Mouse (Mus musculus): ENCODE measurements at regions not wholly inside any gene's neighbourhood (a gene's known extent, or its start where the extent isn't known, plus 50 kb on each side); places are given as distances from the start of the nearest gene placed in this dataset.
A peak's percentile ranks its signal among the peaks of the same experiment; 100 is the strongest.

- no peak overlapping the region for H3K9ac ChIP-seq (ENCODE audit: low read depth, low read length)
- no peak overlapping the region for H3K27ac ChIP-seq (ENCODE audit: low read depth, low read length)
- WGBS, result 79% methylated on average over 4 of the region's 4 CpGs
- H3K36me3 ChIP-seq (ENCODE audit: control insufficient read depth, insufficient read depth, low read length), result no peaks in the 10 kb centered on the region
- no peak for DNase-seq (ENCODE audit: low spot score)
- no peaks in the 10 kb centered on the region for H3K27me3 ChIP-seq (replicated peaks; ENCODE audit: control insufficient read depth, insufficient read depth, low read length)
- no peaks in the 10 kb centered on the region for H3K9me3 ChIP-seq (ENCODE audit: control insufficient read depth, low read length)
- ATAC-seq (replicated peaks; ENCODE audit: low FRiP score), result no peak
- no peaks in the 10 kb centered on the region for H3K4me1 ChIP-seq (replicated peaks; ENCODE audit: control insufficient read depth, insufficient read depth, low read length)
- no peak overlapping the region for H3K4me2 ChIP-seq
- no peak overlapping the region for H3K4me3 ChIP-seq (ENCODE audit: low read depth, low read length)
These were observed 223.7 kb downstream of the Lyplal1 start for GRCm38 (mm10) chr1:185893421-185893820.

GRCm38 (mm10) chr1:185898475-185898874 is 218.6 kb downstream of the Lyplal1 start:
- H3K9me3 ChIP-seq (ENCODE audit: control insufficient read depth, low read length), result no peaks in the 10 kb centered on the region
- 54% methylated on average over 9 of the region's 9 CpGs for WGBS

DNA sequence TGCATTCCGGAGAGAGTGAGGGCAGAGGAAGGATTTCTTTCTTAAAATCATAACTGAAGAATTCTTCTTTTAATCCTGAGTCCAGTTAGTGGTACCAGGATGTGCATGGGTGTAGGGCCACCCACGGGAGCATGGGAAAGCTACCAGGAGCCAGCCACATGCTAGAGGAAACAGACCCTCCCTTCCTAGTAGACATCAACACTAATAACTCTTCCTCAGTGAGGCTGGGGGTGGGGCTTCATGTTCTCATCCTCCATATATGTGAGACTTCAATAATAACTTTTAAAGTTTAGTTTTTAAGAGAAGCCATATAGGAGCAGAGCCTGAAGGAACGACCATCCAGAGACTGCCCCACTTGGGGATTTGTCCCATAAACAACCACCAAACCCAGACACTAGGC is 216.8 kb downstream of the Lyplal1 start:
- H3K4me1 ChIP-seq (replicated peaks; ENCODE audit: control insufficient read depth, insufficient read depth, low read length), result no peaks in the 10 kb centered on the region
- no peak overlapping the region for H3K9ac ChIP-seq (ENCODE audit: low read depth, low read length)
- ATAC-seq (replicated peaks; ENCODE audit: low FRiP score) (no peak), DNase-seq (ENCODE audit: low spot score) (no peak)
- H3K36me3 ChIP-seq (ENCODE audit: control insufficient read depth, insufficient read depth, low read length), result no peaks in the 10 kb centered on the region
- no peak overlapping the region for H3K4me3 ChIP-seq (ENCODE audit: low read depth, low read length)
- no peak overlapping the region for H3K27ac ChIP-seq (ENCODE audit: low read depth, low read length)
- no peak overlapping the region for H3K4me2 ChIP-seq
- no peaks in the 10 kb centered on the region for H3K27me3 ChIP-seq (replicated peaks; ENCODE audit: control insufficient read depth, insufficient read depth, low read length)
- H3K9me3 ChIP-seq (ENCODE audit: control insufficient read depth, low read length), result no peaks in the 10 kb centered on the region
- WGBS, result 76% methylated on average over 3 of the region's 3 CpGs

More at GRCm38 (mm10) chr1:185898475-185898874, 218.6 kb downstream of the Lyplal1 start:
- H3K27me3 ChIP-seq (replicated peaks; ENCODE audit: control insufficient read depth, insufficient read depth, low read length), result no peaks in the 10 kb centered on the region
- ATAC-seq (replicated peaks; ENCODE audit: low FRiP score), result no peak
- H3K36me3 ChIP-seq (ENCODE audit: control insufficient read depth, insufficient read depth, low read length), result no peaks in the 10 kb centered on the region
- H3K4me3 ChIP-seq (ENCODE audit: low read depth, low read length), result no peak overlapping the region
- H3K9ac ChIP-seq (ENCODE audit: low read depth, low read length), result no peak overlapping the region
- no peak for DNase-seq (ENCODE audit: low spot score)
- H3K4me1 ChIP-seq (replicated peaks; ENCODE audit: control insufficient read depth, insufficient read depth, low read length), result no peaks in the 10 kb centered on the region
- no peak overlapping the region for H3K27ac ChIP-seq (ENCODE audit: low read depth, low read length)
- no peak overlapping the region for H3K4me2 ChIP-seq

DNA sequence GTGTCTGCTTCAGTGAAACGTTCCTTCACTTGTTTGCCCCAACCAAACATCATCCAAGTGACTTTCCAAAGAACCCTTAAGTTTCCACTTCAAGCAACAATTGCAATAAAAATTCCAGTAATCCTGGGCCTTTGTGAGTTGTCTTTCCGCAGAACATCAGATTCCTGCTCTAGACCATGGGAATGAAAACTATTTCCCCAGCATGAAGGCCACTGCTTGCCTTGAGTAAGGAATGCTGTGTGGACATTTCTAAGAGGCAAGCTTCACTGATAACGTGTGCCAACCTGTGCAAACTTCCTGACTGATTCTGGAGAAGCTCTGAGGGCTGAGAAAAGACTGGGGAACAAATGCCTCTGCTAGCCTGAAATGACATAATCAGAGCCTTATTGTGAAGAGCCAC is 214.7 kb downstream of the Lyplal1 start:
- Histone ChIP-seq H3K9me3 (ENCODE audit: control insufficient read depth, low read length) (no peaks in the 10 kb centered on the region), H3K4me1 (replicated peaks; ENCODE audit: control insufficient read depth, insufficient read depth, low read length) (no peaks in the 10 kb centered on the region), H3K9ac (ENCODE audit: low read depth, low read length) (no peak overlapping the region), H3K4me3 (ENCODE audit: low read depth, low read length) (no peak overlapping the region), H3K36me3 (ENCODE audit: control insufficient read depth, insufficient read depth, low read length) (no peaks in the 10 kb centered on the region), H3K27me3 (replicated peaks; ENCODE audit: control insufficient read depth, insufficient read depth, low read length) (no peaks in the 10 kb centered on the region), H3K4me2 (no peak overlapping the region), H3K27ac (ENCODE audit: low read depth, low read length) (no peak overlapping the region)
- DNase-seq (ENCODE audit: low spot score) (no peak), ATAC-seq (replicated peaks; ENCODE audit: low FRiP score) (no peak)
- 76% methylated on average over 3 of the region's 3 CpGs for WGBS

DNA sequence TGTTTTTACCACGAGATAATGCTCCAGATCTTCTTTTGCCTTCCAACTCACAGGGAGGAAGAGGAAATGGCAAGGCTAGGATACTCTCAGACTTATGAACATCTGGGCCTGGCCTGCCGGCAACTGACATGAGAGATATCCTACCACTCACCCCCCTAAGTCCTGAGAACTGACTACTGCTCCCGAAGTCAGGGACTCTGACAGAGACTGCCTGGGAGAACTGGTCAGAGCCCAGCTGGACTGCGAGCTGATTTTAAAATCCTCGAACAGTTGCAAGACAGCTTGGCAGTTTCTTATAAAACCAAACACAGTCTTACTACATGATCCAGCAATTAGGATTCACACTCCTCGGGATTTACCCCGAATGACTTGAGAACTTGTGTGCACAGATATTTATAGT is 211.4 kb downstream of the Lyplal1 start:
- no peak overlapping the region for H3K4me3 ChIP-seq (ENCODE audit: low read depth, low read length)
- H3K9ac ChIP-seq (ENCODE audit: low read depth, low read length), result no peak overlapping the region
- H3K4me1 ChIP-seq (replicated peaks; ENCODE audit: control insufficient read depth, insufficient read depth, low read length), result no peaks in the 10 kb centered on the region
- no peak overlapping the region for H3K4me2 ChIP-seq
- DNase-seq (ENCODE audit: low spot score) (no peak), ATAC-seq (replicated peaks; ENCODE audit: low FRiP score) (0 out of 2 replicates have a peak, but pooled peaks have one; percentile 48)
- no peaks in the 10 kb centered on the region for H3K36me3 ChIP-seq (ENCODE audit: control insufficient read depth, insufficient read depth, low read length)
- H3K9me3 ChIP-seq (ENCODE audit: control insufficient read depth, low read length), result no peaks in the 10 kb centered on the region
- no peak overlapping the region for H3K27ac ChIP-seq (ENCODE audit: low read depth, low read length)
- 44% methylated on average over 7 of the region's 7 CpGs for WGBS
- no peaks in the 10 kb centered on the region for H3K27me3 ChIP-seq (replicated peaks; ENCODE audit: control insufficient read depth, insufficient read depth, low read length)

DNA sequence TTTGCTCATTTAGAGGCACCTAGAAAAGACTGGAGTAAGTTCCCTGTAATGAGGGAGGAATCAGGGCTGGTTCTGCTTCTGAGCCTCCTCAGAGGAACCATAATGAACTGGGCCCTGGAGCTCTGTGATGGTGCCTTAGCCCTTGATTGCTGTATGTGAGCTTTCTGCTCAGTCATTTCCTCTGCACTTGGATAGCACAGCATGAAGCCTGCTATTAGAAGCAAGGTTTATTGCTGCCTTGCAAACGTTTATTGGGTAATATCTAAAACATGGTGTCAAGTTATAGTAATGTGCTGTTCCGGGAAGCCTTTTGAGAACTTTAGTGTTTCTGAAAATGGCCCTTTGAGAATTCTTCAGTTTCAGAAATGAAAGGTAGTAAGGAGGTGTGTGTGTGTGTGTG is 201.5 kb downstream of the Lyplal1 start:
- H3K9me3 ChIP-seq (ENCODE audit: control insufficient read depth, low read length), result no peaks in the 10 kb centered on the region
- ATAC-seq (replicated peaks; ENCODE audit: low FRiP score) (no peak), DNase-seq (ENCODE audit: low spot score) (no peak)
- H3K4me1 ChIP-seq (replicated peaks; ENCODE audit: control insufficient read depth, insufficient read depth, low read length), result no peaks in the 10 kb centered on the region
- H3K27me3 ChIP-seq (replicated peaks; ENCODE audit: control insufficient read depth, insufficient read depth, low read length), result no peaks in the 10 kb centered on the region
- H3K9ac ChIP-seq (ENCODE audit: low read depth, low read length), result no peak overlapping the region
- H3K27ac ChIP-seq (ENCODE audit: low read depth, low read length), result no peak overlapping the region
- no peaks in the 10 kb centered on the region for H3K36me3 ChIP-seq (ENCODE audit: control insufficient read depth, insufficient read depth, low read length)
- 71% methylated on average over 2 of the region's 2 CpGs for WGBS
- no peak overlapping the region for H3K4me3 ChIP-seq (ENCODE audit: low read depth, low read length)
- H3K4me2 ChIP-seq, result no peak overlapping the region

DNA sequence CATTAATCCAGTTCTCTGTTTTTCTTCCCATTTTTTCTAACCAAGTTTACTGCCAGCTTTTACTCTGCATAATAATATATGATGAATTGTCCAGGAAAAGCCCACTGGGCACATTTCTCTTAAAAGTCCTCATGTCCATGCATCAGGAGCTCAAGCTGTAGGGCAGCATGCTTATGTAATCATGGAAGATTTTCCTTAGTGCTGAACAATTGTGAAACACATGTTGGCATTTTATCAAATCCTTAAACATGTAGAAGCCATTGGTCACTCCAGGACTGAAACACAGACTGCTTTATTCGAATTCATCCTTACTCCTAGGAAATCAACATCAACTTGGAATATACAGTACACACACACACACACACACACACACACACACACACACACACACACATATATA is 198.4 kb downstream of the Lyplal1 start:
- no peaks in the 10 kb centered on the region for H3K27me3 ChIP-seq (replicated peaks; ENCODE audit: control insufficient read depth, insufficient read depth, low read length)
- H3K4me3 ChIP-seq (ENCODE audit: low read depth, low read length), result no peak overlapping the region
- ATAC-seq (replicated peaks; ENCODE audit: low FRiP score) (no peak), DNase-seq (ENCODE audit: low spot score) (no peak)
- H3K36me3 ChIP-seq (ENCODE audit: control insufficient read depth, insufficient read depth, low read length), result no peaks in the 10 kb centered on the region
- no peak overlapping the region for H3K9ac ChIP-seq (ENCODE audit: low read depth, low read length)
- WGBS, result 85% methylated on average over 1 of the region's 1 CpGs
- H3K4me2 ChIP-seq, result no peak overlapping the region
- H3K9me3 ChIP-seq (ENCODE audit: control insufficient read depth, low read length), result no peaks in the 10 kb centered on the region
- H3K4me1 ChIP-seq (replicated peaks; ENCODE audit: control insufficient read depth, insufficient read depth, low read length), result no peaks in the 10 kb centered on the region
- no peak overlapping the region for H3K27ac ChIP-seq (ENCODE audit: low read depth, low read length)

DNA sequence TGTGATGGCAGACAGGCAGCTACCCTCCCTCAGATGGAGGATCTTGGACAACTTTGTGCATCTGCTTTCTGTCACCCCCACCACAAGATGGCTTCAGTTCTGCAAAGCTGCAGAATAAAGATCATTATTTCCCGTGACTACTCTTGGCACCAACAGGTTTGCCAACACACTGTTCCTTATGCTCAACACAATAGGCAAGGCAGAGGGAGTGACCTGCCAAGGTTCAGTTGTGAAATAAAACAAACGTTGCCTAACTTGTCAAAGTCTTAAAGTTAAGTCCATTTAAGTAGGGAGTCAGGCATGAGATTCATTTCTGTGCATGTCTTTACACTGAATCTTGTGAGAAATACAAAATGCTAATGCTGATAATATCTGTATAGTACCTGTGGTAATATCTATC is 193.4 kb downstream of the Lyplal1 start:
- ATAC-seq (replicated peaks; ENCODE audit: low FRiP score) (no peak), DNase-seq (ENCODE audit: low spot score) (no peak)
- Histone ChIP-seq H3K36me3 (ENCODE audit: control insufficient read depth, insufficient read depth, low read length) (no peaks in the 10 kb centered on the region), H3K27me3 (replicated peaks; ENCODE audit: control insufficient read depth, insufficient read depth, low read length) (no peaks in the 10 kb centered on the region), H3K4me1 (replicated peaks; ENCODE audit: control insufficient read depth, insufficient read depth, low read length) (no peaks in the 10 kb centered on the region), H3K9me3 (ENCODE audit: control insufficient read depth, low read length) (no peaks in the 10 kb centered on the region), H3K4me3 (ENCODE audit: low read depth, low read length) (no peak overlapping the region), H3K27ac (ENCODE audit: low read depth, low read length) (no peak overlapping the region), H3K4me2 (no peak overlapping the region), H3K9ac (ENCODE audit: low read depth, low read length) (no peak overlapping the region)
- WGBS, result 72% methylated on average over 2 of the region's 2 CpGs

GRCm38 (mm10) chr1:185929000-185929399 is 188.1 kb downstream of the Lyplal1 start:
- no peak overlapping the region for H3K9ac ChIP-seq (ENCODE audit: low read depth, low read length)
- WGBS, result 38% methylated on average over 2 of the region's 2 CpGs
- no peaks in the 10 kb centered on the region for H3K9me3 ChIP-seq (ENCODE audit: control insufficient read depth, low read length)
- no peak overlapping the region for H3K4me2 ChIP-seq
- H3K4me1 ChIP-seq (replicated peaks; ENCODE audit: control insufficient read depth, insufficient read depth, low read length), result no peaks in the 10 kb centered on the region
- no peak for DNase-seq (ENCODE audit: low spot score)
- H3K27me3 ChIP-seq (replicated peaks; ENCODE audit: control insufficient read depth, insufficient read depth, low read length), result no peaks in the 10 kb centered on the region
- no peak overlapping the region for H3K4me3 ChIP-seq (ENCODE audit: low read depth, low read length)
- no peak for ATAC-seq (replicated peaks; ENCODE audit: low FRiP score)
- H3K36me3 ChIP-seq (ENCODE audit: control insufficient read depth, insufficient read depth, low read length), result no peaks in the 10 kb centered on the region
- H3K27ac ChIP-seq (ENCODE audit: low read depth, low read length), result no peak overlapping the region

All from liver, embryonic 11.5 days (tissue).